Mouse (Mus musculus) forebrain, postnatal 0 days (tissue): ENCODE results near the gene Pfdn6. TPM values are rescaled to one million over a fixed set of nuclear protein-coding genes. Genes with fewer than 3 reads are reported as not detected.
"Not testable (repeated sequence)": the region's sequence is repeated elsewhere in the genome, so short reads cannot be mapped to it uniquely, and the experiment has no call there.

Experiments used
- ATAC-seq: fragments of 200-750 bp; cut with Nextera tagmentation; 2 replicates; pipeline ENCODE4 v1.8.0; 2017; ENCODE audit warnings: mild to moderate bottlenecking, moderate library complexity
- DNase-seq: peaks from one replicate; pipeline ENCODE4 v3.0.0-alpha.2; 2015
- H3K27ac ChIP-seq: fragments of 300-500 bp; sonication (generic); 2 replicates; pipeline ENCODE4 v1.5.1; 2014; ENCODE audit warnings: low read depth, mild to moderate bottlenecking, antibody characterized with exemption, low read length, moderate library complexity, mixed read lengths
- H3K27me3 ChIP-seq: fragments of 300-500 bp; sonication (generic); 2 replicates; pipeline ENCODE4 v1.6.1; 2014; ENCODE audit warnings: mild to moderate bottlenecking, low read length, mixed read lengths; ENCODE audit not compliant: insufficient read depth
- H3K36me3 ChIP-seq: fragments of 300-500 bp; sonication (generic); 2 replicates; pipeline ENCODE4 v1.6.1; 2014; ENCODE audit warnings: mild to moderate bottlenecking, moderate library complexity; ENCODE audit not compliant: insufficient read depth
- H3K4me1 ChIP-seq: fragments of 300-500 bp; sonication (generic); 2 replicates; pipeline ENCODE4 v1.6.1; 2014; ENCODE audit warnings: antibody characterized with exemption; ENCODE audit not compliant: insufficient read depth
- H3K4me2 ChIP-seq: fragments of 300-500 bp; sonication (generic); 2 replicates; pipeline ENCODE4 v1.6.1; 2014; ENCODE audit warnings: low read depth, mild to moderate bottlenecking, moderate library complexity
- H3K4me3 ChIP-seq: fragments of 300-500 bp; sonication (generic); 2 replicates; pipeline ENCODE4 v1.5.1; 2014; ENCODE audit warnings: low read depth, low read length, mixed read lengths
- H3K9ac ChIP-seq: fragments of 300-500 bp; sonication (generic); 2 replicates; pipeline ENCODE4 v1.6.1; 2014; ENCODE audit warnings: mild to moderate bottlenecking
- H3K9me3 ChIP-seq: fragments of 300-500 bp; sonication (generic); 2 replicates; pipeline ENCODE4 v1.6.1; 2016; ENCODE audit warnings: low read length
- CTCF ChIP-seq: sonication (generic); IDR thresholded peaks from 2 replicates; pipeline ENCODE4 v1.5.1; 2016; ENCODE audit warnings: antibody characterized with exemption, control low read depth, low read depth
- WGBS: fragments of 180-500 bp; shearing (Covaris S2); extraction: QIAGEN DNeasy Blood & Tissue Kit; methylation state at CpG from one replicate; pipeline ENCODE4 v1.1.7; 2014; 5-methylcytosine and 5-hydroxymethylcytosine counted together
- polyA plus RNA-seq: library from polyadenylated mRNA; unstranded; fragments of >200 nt; fragmentation: Nextera tagmentation; extraction: Ambion mirVana; gene quantifications from 2 replicates; pipeline ENCODE4 v1.2.1, GENCODE M21; 2015
- total RNA-seq: library from RNA; depleted of rRNA; stranded (reverse); fragments of >200 nt; gene quantifications from 2 replicates; pipeline ENCODE4 v1.2.3, GENCODE M21; 2014; rRNA removed

The Pfdn6 gene
- total and polyA plus RNA-seq, 2 experiments from 2014 or later = 57.0 to 173 TPM

- Histone ChIP-seq H3K27ac (no peak overlapping the region), H3K9ac (no peak overlapping the region), H3K4me3 (no peak overlapping the region), H3K4me2 (no peak overlapping the region), H3K27me3 (no peaks in the 10 kb centered on the region), H3K4me1 (no peaks in the 10 kb centered on the region), H3K9me3 (no peaks in the 10 kb centered on the region), H3K36me3 (no peaks in the 10 kb centered on the region)
- 43% methylated on average over 6 of the region's 6 CpGs for WGBS
- peak; percentile 62 for TF ChIP-seq CTCF
- DNase-seq (peak; percentile 57), ATAC-seq (no peak)
These were observed 42.9 kb downstream of the Pfdn6 start for GRCm38 (mm10) chr17:33897114-33897794.

DNA sequence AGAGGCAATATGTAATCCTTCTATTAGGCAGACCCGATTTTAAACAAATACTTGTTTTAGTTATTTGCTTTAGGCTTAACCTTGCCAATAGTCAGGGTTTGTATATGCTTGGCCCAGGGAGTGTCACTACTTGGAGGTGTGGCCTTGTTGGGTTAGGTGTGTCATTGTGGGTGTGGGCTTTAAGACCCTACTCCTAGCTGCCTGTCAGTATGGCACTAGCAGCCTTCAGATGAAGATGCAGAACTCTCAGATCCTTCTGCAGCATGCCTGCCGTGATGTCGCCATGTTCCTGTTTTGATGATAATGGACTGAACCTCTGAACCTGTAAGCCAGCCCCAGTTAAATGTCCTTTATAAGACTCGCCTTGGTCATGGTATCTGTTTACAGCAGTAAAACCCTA lies 47.1 kb downstream of the Pfdn6 start:
- H3K4me2 ChIP-seq, H3K36me3 ChIP-seq, H3K4me3 ChIP-seq, H3K27ac ChIP-seq, H3K4me1 ChIP-seq, DNase-seq, H3K9me3 ChIP-seq, H3K27me3 ChIP-seq, ATAC-seq, H3K9ac ChIP-seq: not testable (repeated sequence)
- whole genome bisulfite sequencing = 83% methylated on average over 4 of the region's 4 CpGs

GRCm38 (mm10) chr17:33892429-33892828 lies 47.7 kb downstream of the Pfdn6 start:
- no peak for ATAC-seq
- Histone ChIP-seq H3K4me1 (no peaks in the 10 kb centered on the region), H3K9me3 (no peaks in the 10 kb centered on the region), H3K9ac (no peak overlapping the region), H3K27me3 (no peaks in the 10 kb centered on the region), H3K4me2 (no peak overlapping the region), H3K4me3 (no peak overlapping the region), H3K36me3 (no peaks in the 10 kb centered on the region), H3K27ac (no peak overlapping the region)
- 29% methylated on average over 7 of the region's 7 CpGs for WGBS
- no peak for DNase-seq
- TF ChIP-seq CTCF = no peak

DNA sequence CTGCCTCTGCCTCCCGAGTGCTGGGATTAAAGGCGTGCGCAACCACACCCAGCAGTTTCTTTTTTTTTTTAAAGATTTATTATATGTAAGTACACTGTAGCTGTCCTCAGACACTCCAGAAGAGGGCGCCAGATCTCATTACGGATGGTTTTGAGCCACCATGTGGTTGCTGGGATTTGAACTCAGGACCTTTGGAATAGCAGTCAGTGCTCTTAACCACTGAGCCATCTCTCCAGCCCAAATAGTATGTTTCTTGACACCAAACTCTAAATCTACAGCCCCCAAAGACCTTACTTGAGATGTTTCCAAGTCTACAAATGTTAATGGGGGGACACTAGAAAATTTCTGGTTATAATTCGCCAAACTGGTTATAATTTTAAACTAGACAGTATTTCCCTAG lies 48.3 kb downstream of the Pfdn6 start:
- H3K9ac ChIP-seq, H3K4me1 ChIP-seq, H3K27ac ChIP-seq, H3K4me3 ChIP-seq, H3K9me3 ChIP-seq, H3K4me2 ChIP-seq, H3K27me3 ChIP-seq, H3K36me3 ChIP-seq, DNase-seq, ATAC-seq: not testable (repeated sequence)
- 75% methylated on average over 6 of the region's 6 CpGs for WGBS
- 0 out of 2 replicates have a peak, but pooled peaks have one; percentile 3 for TF ChIP-seq CTCF

GRCm38 (mm10) chr17:33891357-33891756 lies 48.8 kb downstream of the Pfdn6 start:
- ATAC-seq (no peak), DNase-seq (no peak)
- no peak for TF ChIP-seq CTCF
- 70% methylated on average over 2 of the region's 2 CpGs for WGBS
- Histone ChIP-seq H3K9me3 (no peaks in the 10 kb centered on the region), H3K4me2 (no peak overlapping the region), H3K4me3 (no peak overlapping the region), H3K4me1 (no peaks in the 10 kb centered on the region), H3K27me3 (no peaks in the 10 kb centered on the region), H3K36me3 (no peaks in the 10 kb centered on the region), H3K9ac (no peak overlapping the region), H3K27ac (no peak overlapping the region)

- ATAC-seq = peak; percentile 100
- under 1% methylated on average over 49 of the region's 49 CpGs for WGBS
- DNase-seq = peak; percentile 100
These were observed 49.5 kb downstream of the Pfdn6 start, which contains the start of gene Kifc1 for GRCm38 (mm10) chr17:33890533-33891059. Gene Kifc1, minus strand, starts transcription at chr17:33890661.

GRCm38 (mm10) chr17:33889941-33890532 lies 50.1 kb downstream of the Pfdn6 start:
- H3K4me1 ChIP-seq, H3K27ac ChIP-seq, ATAC-seq, H3K36me3 ChIP-seq, DNase-seq, H3K9me3 ChIP-seq, H3K27me3 ChIP-seq: not testable (repeated sequence)
- Histone ChIP-seq H3K4me2 (peak overlapping the region; percentile 71), H3K4me3 (peak overlapping the region; percentile 44), H3K9ac (peak overlapping the region; percentile 6)
- WGBS = 2% methylated on average over 44 of the region's 44 CpGs

More at GRCm38 (mm10) chr17:33890533-33891059, 49.5 kb downstream of the Pfdn6 start, which contains the start of gene Kifc1:
- TF ChIP-seq CTCF = peak; percentile 99
- Histone ChIP-seq H3K36me3 (no peaks in the 10 kb centered on the region), H3K27ac (no peak within 1 kb of the TSS), H3K4me1 (no peaks in the 10 kb centered on the region), H3K9ac (peak within 1 kb of the TSS; percentile 6), H3K9me3 (no peaks in the 10 kb centered on the region), H3K4me2 (peak within 1 kb of the TSS; percentile 71), H3K4me3 (peak within 1 kb of the TSS; percentile 44), H3K27me3 (no peaks in the 10 kb centered on the region)

Other genes with a start within 250 kb of the Pfdn6 start
Only the 30 nearest of the 31 such genes appear.
- gene March2, start 221.7 kb downstream of the Pfdn6 start, total RNA-seq = 96.5 and 102 TPM in 2 replicates
- gene March2, start 221.7 kb downstream of the Pfdn6 start, polyA plus RNA-seq = 72.5 and 77.6 TPM in 2 replicates
- 78.1 and 106 TPM in 2 replicates for gene Rab11b, start 179.8 kb downstream of the Pfdn6 start, total RNA-seq
- gene Rab11b, start 179.8 kb downstream of the Pfdn6 start, polyA plus RNA-seq = 527 and 560 TPM in 2 replicates
- gene Angptl4, start 158.5 kb downstream of the Pfdn6 start, total RNA-seq = 13.2 and 17.2 TPM in 2 replicates
- 24.4 and 25.2 TPM in 2 replicates for gene Angptl4, start 158.5 kb downstream of the Pfdn6 start, polyA plus RNA-seq
- 36.5 and 42.7 TPM in 2 replicates for gene Kank3, start 129.8 kb downstream of the Pfdn6 start, total RNA-seq
- 35.8 and 43.4 TPM in 2 replicates for gene Kank3, start 129.8 kb downstream of the Pfdn6 start, polyA plus RNA-seq
- 589 and 1,055 TPM in 2 replicates for gene Rps28, start 115.8 kb downstream of the Pfdn6 start, total RNA-seq
- 603 and 823 TPM in 2 replicates for gene Rps28, start 115.8 kb downstream of the Pfdn6 start, polyA plus RNA-seq
- gene Ndufa7, start 115.8 kb downstream of the Pfdn6 start, total RNA-seq = 258 and 291 TPM in 2 replicates
- 529 and 626 TPM in 2 replicates for gene Ndufa7, start 115.8 kb downstream of the Pfdn6 start, polyA plus RNA-seq
- gene Cd320, start 97.3 kb downstream of the Pfdn6 start, total RNA-seq = 17.2 and 27.5 TPM in 2 replicates
- gene Cd320, start 97.3 kb downstream of the Pfdn6 start, polyA plus RNA-seq = 50.3 and 53.6 TPM in 2 replicates
- gene Gm7029, start 66.5 kb downstream of the Pfdn6 start, total RNA-seq = not detected in 2 replicates
- gene Gm7029, start 66.5 kb downstream of the Pfdn6 start, polyA plus RNA-seq = not detected in 2 replicates
- gene Kifc1, start 49.7 kb downstream of the Pfdn6 start, total RNA-seq = 4.3 and 4.7 TPM in 2 replicates
- 1.3 and 1.4 TPM in 2 replicates for gene Kifc1, start 49.7 kb downstream of the Pfdn6 start, polyA plus RNA-seq
- not detected in 2 replicates for gene Platr17, start 35.2 kb downstream of the Pfdn6 start, total RNA-seq
- gene Platr17, start 35.2 kb downstream of the Pfdn6 start, polyA plus RNA-seq = 1.9 and 2.0 TPM in 2 replicates
- gene Daxx, start 30.9 kb downstream of the Pfdn6 start, total RNA-seq = 70.4 and 77.1 TPM in 2 replicates
- gene Daxx, start 30.9 kb downstream of the Pfdn6 start, polyA plus RNA-seq = 41.5 and 45.2 TPM in 2 replicates
- gene Tapbp, start 24.4 kb downstream of the Pfdn6 start, total RNA-seq = 27.2 and 36.0 TPM in 2 replicates
- gene Tapbp, start 24.4 kb downstream of the Pfdn6 start, polyA plus RNA-seq = 25.0 and 26.2 TPM in 2 replicates
- gene Zbtb22, start 24.4 kb downstream of the Pfdn6 start, total RNA-seq = 34.4 and 44.0 TPM in 2 replicates
- 20.4 and 22.3 TPM in 2 replicates for gene Zbtb22, start 24.4 kb downstream of the Pfdn6 start, polyA plus RNA-seq
- 75.7 and 76.3 TPM in 2 replicates for gene Rgl2, start 10.8 kb downstream of the Pfdn6 start, total RNA-seq
- gene Rgl2, start 10.8 kb downstream of the Pfdn6 start, polyA plus RNA-seq = 24.1 and 27.1 TPM in 2 replicates
- gene Wdr46, start 317 bp upstream of the Pfdn6 start, total RNA-seq = 18.9 and 21.9 TPM in 2 replicates
- 15.9 and 23.2 TPM in 2 replicates for gene Wdr46, start 317 bp upstream of the Pfdn6 start, polyA plus RNA-seq
- gene B3galt4, start 11.1 kb upstream of the Pfdn6 start, total RNA-seq = 11.5 and 11.7 TPM in 2 replicates
- gene B3galt4, start 11.1 kb upstream of the Pfdn6 start, polyA plus RNA-seq = 8.3 and 9.8 TPM in 2 replicates
- gene Vps52, start 15.5 kb upstream of the Pfdn6 start, total RNA-seq = 46.2 and 46.8 TPM in 2 replicates
- gene Vps52, start 15.5 kb upstream of the Pfdn6 start, polyA plus RNA-seq = 59.6 and 66.1 TPM in 2 replicates
- 1,357 and 2,159 TPM in 2 replicates for gene Rps18, start 15.7 kb upstream of the Pfdn6 start, total RNA-seq
- gene Rps18, start 15.7 kb upstream of the Pfdn6 start, polyA plus RNA-seq = 876 and 1,153 TPM in 2 replicates
- 14.3 and 21.9 TPM in 2 replicates for gene H2-K1, start 60.0 kb upstream of the Pfdn6 start, total RNA-seq
- 17.3 and 21.2 TPM in 2 replicates for gene H2-K1, start 60.0 kb upstream of the Pfdn6 start, polyA plus RNA-seq
- 20.7 and 21.4 TPM in 2 replicates for gene Ring1, start 84.3 kb upstream of the Pfdn6 start, total RNA-seq
- gene Ring1, start 84.3 kb upstream of the Pfdn6 start, polyA plus RNA-seq = 15.7 and 19.0 TPM in 2 replicates
- gene H2-Ke6, start 87.7 kb upstream of the Pfdn6 start, total RNA-seq = 39.1 and 58.0 TPM in 2 replicates
- 54.6 and 55.7 TPM in 2 replicates for gene H2-Ke6, start 87.7 kb upstream of the Pfdn6 start, polyA plus RNA-seq
- 126 and 161 TPM in 2 replicates for gene Slc39a7, start 91.3 kb upstream of the Pfdn6 start, total RNA-seq
- gene Slc39a7, start 91.3 kb upstream of the Pfdn6 start, polyA plus RNA-seq = 124 and 138 TPM in 2 replicates
- gene Rxrb, start 91.5 kb upstream of the Pfdn6 start, total RNA-seq = 56.2 and 60.8 TPM in 2 replicates
- 58.1 and 58.4 TPM in 2 replicates for gene Rxrb, start 91.5 kb upstream of the Pfdn6 start, polyA plus RNA-seq
- 10.2 and 28.0 TPM in 2 replicates for gene Col11a2, start 99.1 kb upstream of the Pfdn6 start, total RNA-seq
- gene Col11a2, start 99.1 kb upstream of the Pfdn6 start, polyA plus RNA-seq = 1.2 and 2.1 TPM in 2 replicates
- gene H2-Oa, start 152.0 kb upstream of the Pfdn6 start, total RNA-seq = not detected in 2 replicates
- gene H2-Oa, start 152.0 kb upstream of the Pfdn6 start, polyA plus RNA-seq = 0.13 TPM in 1 of 2 replicates, not detected in the other
- gene H2-DMa, start 179.2 kb upstream of the Pfdn6 start, total RNA-seq = 21.5 and 25.7 TPM in 2 replicates
- 19.2 and 23.5 TPM in 2 replicates for gene H2-DMa, start 179.2 kb upstream of the Pfdn6 start, polyA plus RNA-seq
- gene Brd2, start 182.3 kb upstream of the Pfdn6 start, total RNA-seq = 191 and 219 TPM in 2 replicates
- gene Brd2, start 182.3 kb upstream of the Pfdn6 start, polyA plus RNA-seq = 122 and 129 TPM in 2 replicates
- gene H2-DMb2, start 203.0 kb upstream of the Pfdn6 start, total RNA-seq = 2.2 and 2.4 TPM in 2 replicates
- gene H2-DMb2, start 203.0 kb upstream of the Pfdn6 start, polyA plus RNA-seq = 0.72 and 1.0 TPM in 2 replicates
- gene H2-DMb1, start 212.7 kb upstream of the Pfdn6 start, total RNA-seq = 0.62 and 2.8 TPM in 2 replicates
- 1.5 and 1.7 TPM in 2 replicates for gene H2-DMb1, start 212.7 kb upstream of the Pfdn6 start, polyA plus RNA-seq
- gene Tap1, start 247.2 kb upstream of the Pfdn6 start, total RNA-seq = 5.2 and 7.5 TPM in 2 replicates
- 4.6 and 5.0 TPM in 2 replicates for gene Tap1, start 247.2 kb upstream of the Pfdn6 start, polyA plus RNA-seq